Mouse (Mus musculus) activated CD4-positive, CD25-positive, alpha-beta regulatory T cell, adult 9 weeks (primary cell): ENCODE results near the gene Skint4. TPM values are rescaled to one million over a fixed set of nuclear protein-coding genes. Genes with fewer than 3 reads are reported as not detected.

ENCODE experiments used
- polyA plus RNA-seq: library from polyadenylated mRNA; unstranded; fragments of 100-300 nt; shearing (Covaris generic); gene quantifications from one replicate; pipeline ENCODE4 v1.2.1, GENCODE M21; 2017

Gene Skint4
- polyA plus RNA-seq = not detected

GRCm38 (mm10) chr4:112071716-112072115, at the start of gene Skint4:
Gene Skint4, plus strand, starts transcription at chr4:112072016.

Other genes starting within 250 kb of the Skint4 start
- not detected for gene Slc5a9, start 169.1 kb upstream of the Skint4 start, polyA plus RNA-seq
- gene Skint8, start 152.6 kb upstream of the Skint4 start, polyA plus RNA-seq = not detected
- gene Skint7, start 99.1 kb upstream of the Skint4 start, polyA plus RNA-seq = not detected
- gene Skint1, start 65.7 kb upstream of the Skint4 start, polyA plus RNA-seq = not detected
- not detected for gene Skint3, start 160.2 kb downstream of the Skint4 start, polyA plus RNA-seq